Mouse (Mus musculus): ENCODE results near the gene Gm45711. TPM values are rescaled to one million over a fixed set of nuclear protein-coding genes. Genes with fewer than 3 reads are reported as not detected.

Gm45711 gene
- total RNA-seq, 2 experiments from 2014 or later, result not detected

- DNase-seq (ENCODE audit: low spot score in 2 of 2), result no peak
Measured at GRCm38 (mm10) chr8:104242038-104242644, 67.7 kb downstream of the Gm45711 start.

DNA sequence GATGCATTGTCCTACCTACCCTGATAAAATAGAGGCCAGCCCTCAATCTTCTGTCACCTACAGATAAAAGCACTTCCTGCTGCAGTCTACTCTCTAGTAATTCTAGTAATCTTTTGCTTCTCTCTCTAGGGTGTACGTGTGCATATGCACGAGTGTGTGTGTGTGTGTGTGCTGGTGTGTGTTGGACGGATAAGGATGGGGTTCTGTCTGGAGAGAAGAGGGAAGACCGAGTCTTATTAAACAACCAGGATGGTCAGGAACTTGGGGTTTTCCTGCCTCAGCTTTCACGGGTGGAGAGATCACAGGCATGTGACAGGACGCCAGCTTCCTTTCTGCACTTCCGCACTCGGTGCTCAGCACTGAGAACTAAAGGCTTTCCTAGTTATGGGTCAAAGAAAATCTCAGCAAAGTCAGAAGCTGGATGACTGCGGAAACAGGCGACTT, 70.4 kb downstream of the Gm45711 start:
- DNase-seq (ENCODE audit: low spot score in 2 of 2), result no peak

GRCm38 (mm10) chr8:104234573-104234972, 75.3 kb downstream of the Gm45711 start:
- DNase-seq (ENCODE audit: low spot score in 2 of 2), result no peak

DNA sequence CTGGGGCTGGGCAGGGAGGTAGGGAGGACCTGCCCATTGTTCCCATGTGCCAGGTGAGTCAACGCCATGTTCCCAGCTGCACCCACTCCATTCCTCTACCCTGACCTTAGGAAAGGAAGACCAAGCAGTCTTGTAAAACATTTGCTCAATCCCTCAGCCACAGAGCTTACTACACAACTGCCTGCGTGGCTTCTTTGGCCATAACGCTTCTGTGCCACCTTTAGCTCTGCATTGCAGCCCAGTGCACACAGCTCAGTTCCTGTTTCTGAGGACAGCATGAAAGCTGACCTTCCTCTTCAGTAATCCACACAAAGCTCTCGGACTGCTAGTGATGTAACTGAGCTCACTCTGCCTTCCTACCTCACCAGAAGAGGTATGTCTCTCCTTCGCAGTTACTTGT, 77.0 kb downstream of the Gm45711 start:
- DNase-seq (ENCODE audit: low spot score in 2 of 2), result no peak

GRCm38 (mm10) chr8:104232039-104232438, 77.8 kb downstream of the Gm45711 start:
- DNase-seq (ENCODE audit: low spot score in 2 of 2), result no peak

Other genes starting within 250 kb of the Gm45711 start
- gene Cdh5, start 208.5 kb downstream of the Gm45711 start, total RNA-seq (2021), result 10 to 100 TPM; 16.1 to 19.5 TPM
- gene Bean1, start 139.6 kb downstream of the Gm45711 start, total RNA-seq (2021), result 10 to 100 TPM; 13.9 to 15.0 TPM
- gene Tk2, start 61.5 kb downstream of the Gm45711 start, total RNA-seq (2021), result 10 to 100 TPM; 34.6 to 37.3 TPM
- gene Cklf, start 59.2 kb downstream of the Gm45711 start, total RNA-seq (2021), result 10 to 100 TPM; 10.2 to 13.8 TPM
- gene Cmtm2a, start 16.9 kb downstream of the Gm45711 start, total RNA-seq (2021), result not detected
- gene Cmtm1, start 64 bp upstream of the Gm45711 start, total RNA-seq (2021), result not detected
- not detected for gene Gm11020, start 11.5 kb upstream of the Gm45711 start, total RNA-seq (2021)
- gene Cmtm2b, start 12.1 kb upstream of the Gm45711 start, total RNA-seq (2021), result not detected
- 10 to 100 TPM; 18.5 to 23.5 TPM for gene Cmtm3, start 29.3 kb upstream of the Gm45711 start, total RNA-seq (2021)
- gene Cmtm4, start 85.7 kb upstream of the Gm45711 start, total RNA-seq (2021), result 10 to 100 TPM; 56.2 to 60.2 TPM
- 100 to 1,000 TPM; 231 to 241 TPM for gene Dync1li2, start 133.0 kb upstream of the Gm45711 start, total RNA-seq (2021)
- gene Terb1, start 199.8 kb upstream of the Gm45711 start, total RNA-seq (2021), result under 1 TPM; 0.54 to 0.96 TPM
- 10 to 100 TPM; 49.9 to 52.4 TPM for gene Nae1, start 224.6 kb upstream of the Gm45711 start, total RNA-seq (2021)
- 10 to 100 TPM; 13.5 to 18.2 TPM for gene Car7, start 224.6 kb upstream of the Gm45711 start, total RNA-seq (2021)